Mouse (Mus musculus): ENCODE results near the gene Abcb6.

The Abcb6 gene

GRCm38 (mm10) chr1:75180105-75180590 is at the start of gene Abcb6:
Abcb6 (minus strand) TSS chr1:75180392.
- DNase-seq (ENCODE audit: low read depth in 2 of 2, low spot score in 2 of 2) = peak; percentile 66 to 73

- no peak for DNase-seq (ENCODE audit: low read depth in 2 of 2, low spot score in 2 of 2)
Observed at GRCm38 (mm10) chr1:75229158-75229557, 49.0 kb upstream of the Abcb6 start.

- DNase-seq (ENCODE audit: low read depth in 2 of 2, low spot score in 2 of 2) = no peak
Observed at GRCm38 (mm10) chr1:75227653-75228052, 47.5 kb upstream of the Abcb6 start.

GRCm38 (mm10) chr1:75226138-75226537 is 45.9 kb upstream of the Abcb6 start:
- DNase-seq (ENCODE audit: low read depth in 2 of 2, low spot score in 2 of 2) = no peak

- DNase-seq (ENCODE audit: low read depth in 2 of 2, low spot score in 2 of 2) = no peak
Observed at GRCm38 (mm10) chr1:75225473-75225872, 45.3 kb upstream of the Abcb6 start.

GRCm38 (mm10) chr1:75223532-75223931 is 43.3 kb upstream of the Abcb6 start:
- DNase-seq (ENCODE audit: low read depth in 2 of 2, low spot score in 2 of 2) = no peak

GRCm38 (mm10) chr1:75222926-75223325 is 42.7 kb upstream of the Abcb6 start:
- no peak for DNase-seq (ENCODE audit: low read depth in 2 of 2, low spot score in 2 of 2)

- no peak for DNase-seq (ENCODE audit: low read depth in 2 of 2, low spot score in 2 of 2)
Observed at GRCm38 (mm10) chr1:75221538-75221937, 41.3 kb upstream of the Abcb6 start.

- DNase-seq (ENCODE audit: low read depth in 2 of 2, low spot score in 2 of 2) = no peak
Observed at GRCm38 (mm10) chr1:75219531-75219930, 39.3 kb upstream of the Abcb6 start, which contains the start of gene Tuba4a. Tuba4a (minus strand) TSS chr1:75219865.

- DNase-seq (ENCODE audit: low read depth in 2 of 2, low spot score in 2 of 2) = peak; percentile 97 to 99
Observed at GRCm38 (mm10) chr1:75219078-75219477, 38.9 kb upstream of the Abcb6 start.

GRCm38 (mm10) chr1:75218227-75219001 is 38.2 kb upstream of the Abcb6 start:
- DNase-seq (ENCODE audit: low read depth in 2 of 2, low spot score in 2 of 2) = peak; percentile 49 to 57

- DNase-seq (ENCODE audit: low read depth in 2 of 2, low spot score in 2 of 2) = no peak
Observed at GRCm38 (mm10) chr1:75217893-75218226, 37.7 kb upstream of the Abcb6 start.

GRCm38 (mm10) chr1:75216797-75217585 is 36.8 kb upstream of the Abcb6 start:
- DNase-seq (ENCODE audit: low read depth in 2 of 2, low spot score in 2 of 2) = no peak

- no peak for DNase-seq (ENCODE audit: low read depth in 2 of 2, low spot score in 2 of 2)
Observed at GRCm38 (mm10) chr1:75215785-75216184, 35.6 kb upstream of the Abcb6 start.

- no peak for DNase-seq (ENCODE audit: low read depth in 2 of 2, low spot score in 2 of 2)
Observed at GRCm38 (mm10) chr1:75214886-75215285, 34.7 kb upstream of the Abcb6 start.

GRCm38 (mm10) chr1:75214442-75214841 is 34.2 kb upstream of the Abcb6 start:
- no peak for DNase-seq (ENCODE audit: low read depth in 2 of 2, low spot score in 2 of 2)

- DNase-seq (ENCODE audit: low read depth in 2 of 2, low spot score in 2 of 2) = no peak
Observed at GRCm38 (mm10) chr1:75213096-75213495, 32.9 kb upstream of the Abcb6 start.

- no peak for DNase-seq (ENCODE audit: low read depth in 2 of 2, low spot score in 2 of 2)
Observed at GRCm38 (mm10) chr1:75212542-75212941, 32.4 kb upstream of the Abcb6 start.

- no peak for DNase-seq (ENCODE audit: low read depth in 2 of 2, low spot score in 2 of 2)
Observed at GRCm38 (mm10) chr1:75211141-75211708, 31.0 kb upstream of the Abcb6 start.

- peak; percentile 84 to 88 for DNase-seq (ENCODE audit: low read depth in 2 of 2, low spot score in 2 of 2)
Observed at GRCm38 (mm10) chr1:75210136-75211087, 30.2 kb upstream of the Abcb6 start, which contains the start of the genes Glb1l and Stk16. Glb1l (minus strand) TSS chr1:75210813. Stk16 (plus strand) TSS chr1:75210838.

All from CD8-positive naive resting alpha-beta T cell, adult 2 months (primary cell).